Mouse (Mus musculus): ENCODE data around the gene Tomm40l.
A peak's percentile ranks its signal among the peaks of the same experiment; 100 is the strongest.

The Tomm40l gene

GRCm38 (mm10) chr1:171192283-171192682, 30.0 kb downstream of the Tomm40l start:
- no peak for DNase-seq

- DNase-seq: no peak
Measured at GRCm38 (mm10) chr1:171190832-171191231, 31.5 kb downstream of the Tomm40l start.

- DNase-seq: no peak
Measured at GRCm38 (mm10) chr1:171189476-171190114, 32.7 kb downstream of the Tomm40l start.

GRCm38 (mm10) chr1:171189046-171189445, 33.3 kb downstream of the Tomm40l start:
- DNase-seq: no peak

- no peak for DNase-seq
Measured at GRCm38 (mm10) chr1:171187851-171188700, 34.2 kb downstream of the Tomm40l start.

- DNase-seq: no peak
Measured at GRCm38 (mm10) chr1:171185655-171186054, 36.7 kb downstream of the Tomm40l start.

GRCm38 (mm10) chr1:171184314-171184713, 38.0 kb downstream of the Tomm40l start:
- DNase-seq: peak; percentile 65 to 72

- DNase-seq: peak; percentile 11 to 15
Measured at GRCm38 (mm10) chr1:171183620-171184019, 38.7 kb downstream of the Tomm40l start.

- no peak for DNase-seq
Measured at GRCm38 (mm10) chr1:171183025-171183424, 39.3 kb downstream of the Tomm40l start.

- DNase-seq: no peak
Measured at GRCm38 (mm10) chr1:171179487-171180171, 42.7 kb downstream of the Tomm40l start.

GRCm38 (mm10) chr1:171172779-171173178, 49.5 kb downstream of the Tomm40l start:
- DNase-seq: no peak

GRCm38 (mm10) chr1:171171138-171171537, 51.2 kb downstream of the Tomm40l start:
- DNase-seq: no peak

GRCm38 (mm10) chr1:171169913-171170312, 52.4 kb downstream of the Tomm40l start:
- DNase-seq: no peak

- DNase-seq: no peak
Measured at GRCm38 (mm10) chr1:171168906-171169305, 53.4 kb downstream of the Tomm40l start.

Data from B cell, adult 2 months (primary cell).